Mouse (Mus musculus): ENCODE results near the gene Melk. TPM values are rescaled to one million over a fixed set of nuclear protein-coding genes. Genes with fewer than 3 reads are reported as not detected.

The Melk gene
- total RNA-seq, 4 experiments from 2014 or later: 0.22 to 0.32 (median 0.25) TPM; not detected in 1

- no peak for DNase-seq (ENCODE audit: low spot score)
Measured at GRCm38 (mm10) chr4:44326721-44327120, 26.0 kb downstream of the Melk start.

GRCm38 (mm10) chr4:44327976-44328375, 27.3 kb downstream of the Melk start:
- DNase-seq (ENCODE audit: low spot score): no peak

GRCm38 (mm10) chr4:44335006-44335405, 34.3 kb downstream of the Melk start:
- DNase-seq (ENCODE audit: low spot score): no peak

- no peak for DNase-seq (ENCODE audit: low spot score)
Measured at GRCm38 (mm10) chr4:44361670-44362069, 61.0 kb downstream of the Melk start.

- DNase-seq (ENCODE audit: low spot score): no peak
Measured at GRCm38 (mm10) chr4:44363434-44364013, 62.8 kb downstream of the Melk start.

- no peak for DNase-seq (ENCODE audit: low spot score)
Measured at GRCm38 (mm10) chr4:44392231-44393216, 91.8 kb downstream of the Melk start.

GRCm38 (mm10) chr4:44402607-44403006, 101.9 kb downstream of the Melk start:
- no peak for DNase-seq (ENCODE audit: low spot score)

- no peak for DNase-seq (ENCODE audit: low spot score)
Measured at GRCm38 (mm10) chr4:44404487-44404886, 103.8 kb downstream of the Melk start.

Other genes with a start within 250 kb of the Melk start
- gene Gne, start 216.7 kb upstream of the Melk start, total RNA-seq (2022): 10 to 100 TPM; 27.6 to 37.9 (median 30.9) TPM
- 10 to 100 TPM; 23.2 to 31.2 (median 26.0) TPM for gene Rnf38, start 67.1 kb upstream of the Melk start, total RNA-seq (2022)